Mouse (Mus musculus): ENCODE measurements around the gene Sept7. TPM values are rescaled to one million over a fixed set of nuclear protein-coding genes. Genes with fewer than 3 reads are reported as not detected.
"Not testable (repeated sequence)": the region's sequence is repeated elsewhere in the genome, so short reads cannot be mapped to it uniquely, and the experiment has no call there.

Sept7 gene
- polyA plus RNA-seq, 1 experiment from 2014 or later: 267 TPM

- ATAC-seq (ENCODE audit: low FRiP score, low TSS enrichment) (no peak), DNase-seq (peak; percentile 9)
- 72% methylated on average over 4 of the region's 4 CpGs for WGBS
- H3K9me3 ChIP-seq (ENCODE audit: control insufficient read depth, low read length): no peaks in the 10 kb centered on the region
- no peak overlapping the region for H3K4me2 ChIP-seq (ENCODE audit: low read length)
- no peak overlapping the region for H3K27ac ChIP-seq (replicated peaks; ENCODE audit: low read depth, low read length)
- H3K4me1 ChIP-seq (ENCODE audit: control insufficient read depth, insufficient read depth, low read length): no peaks in the 10 kb centered on the region
- H3K36me3 ChIP-seq (ENCODE audit: control insufficient read depth, insufficient read depth, low read length): no peaks in the 10 kb centered on the region
- H3K27me3 ChIP-seq (ENCODE audit: control insufficient read depth, insufficient read depth, low read length): no peaks in the 10 kb centered on the region
- H3K9ac ChIP-seq (replicated peaks; ENCODE audit: low read length): no peak overlapping the region
- H3K4me3 ChIP-seq (replicated peaks; ENCODE audit: low read depth, low read length): no peak overlapping the region
These were observed 27.3 kb upstream of the Sept7 start for GRCm38 (mm10) chr9:25224959-25225358.

- WGBS: 87% methylated on average over 6 of the region's 6 CpGs
- no peaks in the 10 kb centered on the region for H3K4me1 ChIP-seq (ENCODE audit: control insufficient read depth, insufficient read depth, low read length)
- no peak for ATAC-seq (ENCODE audit: low FRiP score, low TSS enrichment)
These were observed 22.5 kb upstream of the Sept7 start for GRCm38 (mm10) chr9:25229740-25230139.

GRCm38 (mm10) chr9:25230213-25231039 is 21.8 kb upstream of the Sept7 start:
- WGBS: 93% methylated on average over 10 of the region's 10 CpGs
- Histone ChIP-seq H3K27me3 (ENCODE audit: control insufficient read depth, insufficient read depth, low read length) (no peaks in the 10 kb centered on the region), H3K36me3 (ENCODE audit: control insufficient read depth, insufficient read depth, low read length) (no peaks in the 10 kb centered on the region)

More at GRCm38 (mm10) chr9:25229740-25230139, 22.5 kb upstream of the Sept7 start:
- Histone ChIP-seq H3K27me3 (ENCODE audit: control insufficient read depth, insufficient read depth, low read length) (no peaks in the 10 kb centered on the region), H3K36me3 (ENCODE audit: control insufficient read depth, insufficient read depth, low read length) (no peaks in the 10 kb centered on the region), H3K27ac (replicated peaks; ENCODE audit: low read depth, low read length) (no peak overlapping the region), H3K9me3 (ENCODE audit: control insufficient read depth, low read length) (no peaks in the 10 kb centered on the region), H3K4me3 (replicated peaks; ENCODE audit: low read depth, low read length) (no peak overlapping the region), H3K4me2 (ENCODE audit: low read length) (no peak overlapping the region), H3K9ac (replicated peaks; ENCODE audit: low read length) (no peak overlapping the region)
- no peak for DNase-seq

GRCm38 (mm10) chr9:25241065-25241464 is 11.2 kb upstream of the Sept7 start:
- no peaks in the 10 kb centered on the region for H3K9me3 ChIP-seq (ENCODE audit: control insufficient read depth, low read length)

More at GRCm38 (mm10) chr9:25230213-25231039, 21.8 kb upstream of the Sept7 start:
- no peak overlapping the region for H3K4me2 ChIP-seq (ENCODE audit: low read length)
- H3K9ac ChIP-seq (replicated peaks; ENCODE audit: low read length): no peak overlapping the region
- no peak overlapping the region for H3K4me3 ChIP-seq (replicated peaks; ENCODE audit: low read depth, low read length)
- H3K4me1 ChIP-seq (ENCODE audit: control insufficient read depth, insufficient read depth, low read length): no peaks in the 10 kb centered on the region
- no peaks in the 10 kb centered on the region for H3K9me3 ChIP-seq (ENCODE audit: control insufficient read depth, low read length)
- no peak for DNase-seq
- H3K27ac ChIP-seq (replicated peaks; ENCODE audit: low read depth, low read length): no peak overlapping the region
- no peak for ATAC-seq (ENCODE audit: low FRiP score, low TSS enrichment)

GRCm38 (mm10) chr9:25241783-25242182 is 10.5 kb upstream of the Sept7 start:
- not testable (repeated sequence) for DNase-seq; ATAC-seq (ENCODE audit: low FRiP score, low TSS enrichment); H3K9ac ChIP-seq (replicated peaks; ENCODE audit: low read length); H3K27ac ChIP-seq (replicated peaks; ENCODE audit: low read depth, low read length); H3K4me3 ChIP-seq (replicated peaks; ENCODE audit: low read depth, low read length); H3K4me2 ChIP-seq (ENCODE audit: low read length); H3K36me3 ChIP-seq (ENCODE audit: control insufficient read depth, insufficient read depth, low read length); H3K9me3 ChIP-seq (ENCODE audit: control insufficient read depth, low read length); H3K4me1 ChIP-seq (ENCODE audit: control insufficient read depth, insufficient read depth, low read length); H3K27me3 ChIP-seq (ENCODE audit: control insufficient read depth, insufficient read depth, low read length)
- WGBS: 95% methylated on average over 5 of the region's 5 CpGs

More at GRCm38 (mm10) chr9:25241065-25241464, 11.2 kb upstream of the Sept7 start:
- DNase-seq (no peak), ATAC-seq (ENCODE audit: low FRiP score, low TSS enrichment) (no peak)
- H3K4me2 ChIP-seq (ENCODE audit: low read length): no peak overlapping the region
- no peaks in the 10 kb centered on the region for H3K36me3 ChIP-seq (ENCODE audit: control insufficient read depth, insufficient read depth, low read length)
- H3K27ac ChIP-seq (replicated peaks; ENCODE audit: low read depth, low read length): no peak overlapping the region
- no peak overlapping the region for H3K9ac ChIP-seq (replicated peaks; ENCODE audit: low read length)
- no peaks in the 10 kb centered on the region for H3K27me3 ChIP-seq (ENCODE audit: control insufficient read depth, insufficient read depth, low read length)
- H3K4me3 ChIP-seq (replicated peaks; ENCODE audit: low read depth, low read length): no peak overlapping the region
- 63% methylated on average over 3 of the region's 3 CpGs for WGBS
- H3K4me1 ChIP-seq (ENCODE audit: control insufficient read depth, insufficient read depth, low read length): no peaks in the 10 kb centered on the region

- ATAC-seq (ENCODE audit: low FRiP score, low TSS enrichment) (no peak), DNase-seq (no peak)
- Histone ChIP-seq H3K36me3 (ENCODE audit: control insufficient read depth, insufficient read depth, low read length) (no peaks in the 10 kb centered on the region), H3K4me1 (ENCODE audit: control insufficient read depth, insufficient read depth, low read length) (no peaks in the 10 kb centered on the region), H3K9me3 (ENCODE audit: control insufficient read depth, low read length) (no peaks in the 10 kb centered on the region), H3K27me3 (ENCODE audit: control insufficient read depth, insufficient read depth, low read length) (no peaks in the 10 kb centered on the region), H3K9ac (replicated peaks; ENCODE audit: low read length) (no peak overlapping the region), H3K27ac (replicated peaks; ENCODE audit: low read depth, low read length) (no peak overlapping the region), H3K4me2 (ENCODE audit: low read length) (no peak overlapping the region), H3K4me3 (replicated peaks; ENCODE audit: low read depth, low read length) (no peak overlapping the region)
- WGBS: 92% methylated on average over 3 of the region's 3 CpGs
These were observed 10.0 kb upstream of the Sept7 start for GRCm38 (mm10) chr9:25242266-25242665.

- Histone ChIP-seq H3K9me3 (ENCODE audit: control insufficient read depth, low read length) (no peaks in the 10 kb centered on the region), H3K27me3 (ENCODE audit: control insufficient read depth, insufficient read depth, low read length) (no peaks in the 10 kb centered on the region), H3K4me2 (ENCODE audit: low read length) (no peak overlapping the region), H3K4me1 (ENCODE audit: control insufficient read depth, insufficient read depth, low read length) (no peaks in the 10 kb centered on the region), H3K4me3 (replicated peaks; ENCODE audit: low read depth, low read length) (no peak overlapping the region), H3K9ac (replicated peaks; ENCODE audit: low read length) (no peak overlapping the region), H3K27ac (replicated peaks; ENCODE audit: low read depth, low read length) (no peak overlapping the region), H3K36me3 (ENCODE audit: control insufficient read depth, insufficient read depth, low read length) (no peaks in the 10 kb centered on the region)
- WGBS: 83% methylated on average over 4 of the region's 4 CpGs
- ATAC-seq (ENCODE audit: low FRiP score, low TSS enrichment): no peak
- DNase-seq: no peak
These were observed 8.1 kb upstream of the Sept7 start for GRCm38 (mm10) chr9:25243926-25244657.

GRCm38 (mm10) chr9:25245125-25245524 is 7.1 kb upstream of the Sept7 start:
- Histone ChIP-seq H3K36me3 (ENCODE audit: control insufficient read depth, insufficient read depth, low read length) (no peaks in the 10 kb centered on the region), H3K4me3 (replicated peaks; ENCODE audit: low read depth, low read length) (no peak overlapping the region)

More at GRCm38 (mm10) chr9:25245125-25245524, 7.1 kb upstream of the Sept7 start:
- no peak overlapping the region for H3K27ac ChIP-seq (replicated peaks; ENCODE audit: low read depth, low read length)
- ATAC-seq (ENCODE audit: low FRiP score, low TSS enrichment) (no peak), DNase-seq (no peak)
- 87% methylated on average over 4 of the region's 4 CpGs for WGBS
- H3K4me2 ChIP-seq (ENCODE audit: low read length): no peak overlapping the region
- no peak overlapping the region for H3K9ac ChIP-seq (replicated peaks; ENCODE audit: low read length)
- no peaks in the 10 kb centered on the region for H3K9me3 ChIP-seq (ENCODE audit: control insufficient read depth, low read length)
- no peaks in the 10 kb centered on the region for H3K4me1 ChIP-seq (ENCODE audit: control insufficient read depth, insufficient read depth, low read length)
- no peaks in the 10 kb centered on the region for H3K27me3 ChIP-seq (ENCODE audit: control insufficient read depth, insufficient read depth, low read length)
